Mouse (Mus musculus): Measurements from ENCODE around the gene Sgk1. TPM values are rescaled to one million over a fixed set of nuclear protein-coding genes. Genes with fewer than 3 reads are reported as not detected.
"Not testable (repeated sequence)": the region's sequence is repeated elsewhere in the genome, so short reads cannot be mapped to it uniquely, and the experiment has no call there.

Sgk1 gene
- polyA plus RNA-seq, 1 experiment from 2014 or later, result 30.9 TPM

GRCm38 (mm10) chr10:21998503-21999180 lies 116.7 kb downstream of the Sgk1 start:
- H3K4me2 ChIP-seq, result peak overlapping the region; percentile 4; the same call in 1 of the 2 replicates
- no peak for ATAC-seq (ENCODE audit: low read depth)
- H3K4me3 ChIP-seq, result no peak overlapping the region
- no peaks in the 10 kb centered on the region for H3K27me3 ChIP-seq
- H3K36me3 ChIP-seq, result peaks cover 34% of the 10 kb centered on the region
- 87% methylated on average over 28 of the region's 28 CpGs for WGBS
- peaks cover 9% of the 10 kb centered on the region for H3K4me1 ChIP-seq (replicated peaks)
- H3K9ac ChIP-seq, result no peak overlapping the region
- H3K9me3 ChIP-seq, result no peaks in the 10 kb centered on the region
- H3K27ac ChIP-seq (replicated peaks), result no peak overlapping the region

GRCm38 (mm10) chr10:22000491-22001306 lies 118.7 kb downstream of the Sgk1 start:
- Histone ChIP-seq H3K9ac (no peak overlapping the region), H3K36me3 (peaks cover 34% of the 10 kb centered on the region), H3K4me3 (no peak overlapping the region), H3K27me3 (no peaks in the 10 kb centered on the region), H3K27ac (replicated peaks) (no peak overlapping the region), H3K4me2 (no peak overlapping the region), H3K9me3 (no peaks in the 10 kb centered on the region), H3K4me1 (replicated peaks) (peaks cover under 1% of the 10 kb centered on the region)
- WGBS, result 62% methylated on average over 10 of the region's 10 CpGs
- ATAC-seq (ENCODE audit: low read depth), result no peak

DNA sequence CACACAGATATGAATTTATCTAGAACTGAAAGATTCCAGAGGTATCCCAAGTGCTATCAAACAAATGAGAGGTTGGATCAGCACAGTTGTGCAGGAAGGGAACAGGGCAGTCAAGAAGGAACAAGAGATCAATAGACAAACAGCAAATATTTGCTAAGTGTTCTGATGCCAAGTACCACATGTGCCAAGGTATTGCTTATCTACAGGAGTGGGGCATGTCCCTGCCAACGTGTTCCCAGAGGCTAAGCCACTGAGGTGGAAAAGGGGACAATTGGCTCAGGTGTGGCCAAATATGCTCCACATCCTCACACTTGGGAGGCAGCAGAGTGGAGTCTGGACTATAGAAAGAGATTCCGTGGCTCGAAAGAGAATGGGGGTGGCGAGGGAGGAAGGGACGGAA lies 119.6 kb downstream of the Sgk1 start:
- no peaks in the 10 kb centered on the region for H3K9me3 ChIP-seq
- H3K9ac ChIP-seq, result no peak overlapping the region
- ATAC-seq (ENCODE audit: low read depth), result no peak
- peaks cover 27% of the 10 kb centered on the region for H3K36me3 ChIP-seq
- H3K4me1 ChIP-seq (replicated peaks), result no peaks in the 10 kb centered on the region; the same call in 1 of the 2 replicates
- H3K4me3 ChIP-seq, result no peak overlapping the region
- no peak overlapping the region for H3K4me2 ChIP-seq
- no peaks in the 10 kb centered on the region for H3K27me3 ChIP-seq
- H3K27ac ChIP-seq (replicated peaks), result no peak overlapping the region
- WGBS, result 90% methylated on average over 3 of the region's 5 CpGs

DNA sequence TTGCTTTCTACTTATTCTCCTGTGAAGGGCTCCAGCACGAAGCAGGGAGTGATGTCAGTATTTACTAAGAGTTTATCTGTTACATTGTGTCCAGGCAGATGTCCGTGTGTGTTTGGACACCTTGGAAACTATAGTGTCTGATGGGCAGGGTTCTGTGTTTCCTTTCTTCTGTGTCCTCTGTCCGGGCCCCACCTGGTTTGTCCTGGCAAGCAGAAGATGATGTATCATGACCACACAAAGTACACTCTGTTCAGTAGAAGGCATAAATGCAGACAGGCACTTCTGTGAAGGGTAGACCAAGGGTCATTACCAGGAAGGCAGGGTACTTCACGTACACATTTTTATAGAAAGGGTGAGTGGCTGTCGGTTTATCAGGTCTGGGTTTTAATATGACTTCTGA lies 122.8 kb downstream of the Sgk1 start:
- Histone ChIP-seq H3K9me3 (no peaks in the 10 kb centered on the region), H3K27ac (replicated peaks) (no peak overlapping the region), H3K4me1 (replicated peaks) (no peaks in the 10 kb centered on the region), H3K4me3 (no peak overlapping the region), H3K9ac (no peak overlapping the region), H3K4me2 (no peak overlapping the region), H3K36me3 (no peaks in the 10 kb centered on the region), H3K27me3 (no peaks in the 10 kb centered on the region)
- WGBS, result 90% methylated on average over 5 of the region's 5 CpGs
- no peak for ATAC-seq (ENCODE audit: low read depth)

- no peaks in the 10 kb centered on the region for H3K9me3 ChIP-seq
- H3K4me2 ChIP-seq, result no peak overlapping the region
- no peak for ATAC-seq (ENCODE audit: low read depth)
- H3K9ac ChIP-seq, result no peak overlapping the region
- H3K36me3 ChIP-seq, result no peaks in the 10 kb centered on the region
- H3K27ac ChIP-seq (replicated peaks), result no peak overlapping the region
- no peak overlapping the region for H3K4me3 ChIP-seq
- WGBS, result 83% methylated on average over 10 of the region's 10 CpGs
- no peaks in the 10 kb centered on the region for H3K4me1 ChIP-seq (replicated peaks)
- H3K27me3 ChIP-seq, result no peaks in the 10 kb centered on the region
These were observed 125.3 kb downstream of the Sgk1 start for GRCm38 (mm10) chr10:22007160-22007801.

GRCm38 (mm10) chr10:22007802-22008172 lies 125.8 kb downstream of the Sgk1 start:
- Histone ChIP-seq H3K4me1 (replicated peaks) (no peaks in the 10 kb centered on the region), H3K4me2 (no peak overlapping the region), H3K27ac (replicated peaks) (no peak overlapping the region), H3K9me3 (no peaks in the 10 kb centered on the region), H3K27me3 (no peaks in the 10 kb centered on the region), H3K4me3 (no peak overlapping the region), H3K36me3 (no peaks in the 10 kb centered on the region), H3K9ac (no peak overlapping the region)
- ATAC-seq (ENCODE audit: low read depth), result no peak
- WGBS, result 44% methylated on average over 4 of the region's 4 CpGs

GRCm38 (mm10) chr10:22010088-22010818 lies 128.3 kb downstream of the Sgk1 start:
- Histone ChIP-seq H3K4me3 (no peak overlapping the region), H3K4me2 (no peak overlapping the region), H3K9ac (no peak overlapping the region), H3K36me3 (no peaks in the 10 kb centered on the region), H3K4me1 (replicated peaks) (no peaks in the 10 kb centered on the region), H3K27ac (replicated peaks) (no peak overlapping the region), H3K27me3 (no peaks in the 10 kb centered on the region), H3K9me3 (no peaks in the 10 kb centered on the region)
- ATAC-seq (ENCODE audit: low read depth), result peak; percentile 48; the same call in 1 of the 2 replicates
- 41% methylated on average over 19 of the region's 19 CpGs for WGBS

- H3K27me3 ChIP-seq, result no peaks in the 10 kb centered on the region
- no peak overlapping the region for H3K4me3 ChIP-seq
- no peak overlapping the region for H3K9ac ChIP-seq
- no peaks in the 10 kb centered on the region for H3K4me1 ChIP-seq (replicated peaks)
- H3K4me2 ChIP-seq, result no peak overlapping the region
- 71% methylated on average over 16 of the region's 16 CpGs for WGBS
- H3K9me3 ChIP-seq, result no peaks in the 10 kb centered on the region
- ATAC-seq (ENCODE audit: low read depth), result no peak
- H3K27ac ChIP-seq (replicated peaks), result no peak overlapping the region
- H3K36me3 ChIP-seq, result no peaks in the 10 kb centered on the region
These were observed 135.6 kb downstream of the Sgk1 start for GRCm38 (mm10) chr10:22017469-22018159.

GRCm38 (mm10) chr10:22018618-22019017 lies 136.6 kb downstream of the Sgk1 start:
- WGBS, result 95% methylated on average over 4 of the region's 4 CpGs
- Histone ChIP-seq H3K36me3 (no peaks in the 10 kb centered on the region), H3K4me3 (no peak overlapping the region), H3K9ac (no peak overlapping the region), H3K27me3 (no peaks in the 10 kb centered on the region), H3K4me1 (replicated peaks) (no peaks in the 10 kb centered on the region), H3K4me2 (no peak overlapping the region), H3K27ac (replicated peaks) (no peak overlapping the region), H3K9me3 (no peaks in the 10 kb centered on the region)
- ATAC-seq (ENCODE audit: low read depth), result no peak

DNA sequence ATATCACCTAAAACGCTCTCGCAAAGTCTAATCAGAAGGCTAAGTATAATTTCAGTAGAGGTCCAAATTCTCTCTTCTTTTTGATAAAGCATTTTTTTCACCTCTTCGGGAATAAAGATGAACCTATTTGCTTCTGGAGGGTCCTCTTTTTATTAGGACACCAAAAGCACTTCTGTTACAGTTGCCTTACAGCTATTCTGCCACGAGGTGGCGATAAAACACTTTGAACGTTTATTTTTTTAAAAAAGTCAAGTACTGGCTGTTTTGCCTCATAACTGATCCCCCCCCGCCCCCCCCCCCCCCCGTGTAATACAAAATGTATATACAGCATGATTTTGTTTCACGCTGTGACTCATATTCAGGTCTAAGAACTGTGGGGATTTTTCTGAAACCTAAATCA lies 152.3 kb downstream of the Sgk1 start:
- no peak overlapping the region for H3K27ac ChIP-seq (replicated peaks)
- no peak overlapping the region for H3K9ac ChIP-seq
- no peaks in the 10 kb centered on the region for H3K27me3 ChIP-seq
- H3K36me3 ChIP-seq, result no peaks in the 10 kb centered on the region
- no peaks in the 10 kb centered on the region for H3K4me1 ChIP-seq (replicated peaks)
- H3K9me3 ChIP-seq, result no peaks in the 10 kb centered on the region
- H3K4me3 ChIP-seq, result no peak overlapping the region
- ATAC-seq (ENCODE audit: low read depth), result no peak
- H3K4me2 ChIP-seq, result no peak overlapping the region
- WGBS, result 9% methylated on average over 9 of the region's 9 CpGs

DNA sequence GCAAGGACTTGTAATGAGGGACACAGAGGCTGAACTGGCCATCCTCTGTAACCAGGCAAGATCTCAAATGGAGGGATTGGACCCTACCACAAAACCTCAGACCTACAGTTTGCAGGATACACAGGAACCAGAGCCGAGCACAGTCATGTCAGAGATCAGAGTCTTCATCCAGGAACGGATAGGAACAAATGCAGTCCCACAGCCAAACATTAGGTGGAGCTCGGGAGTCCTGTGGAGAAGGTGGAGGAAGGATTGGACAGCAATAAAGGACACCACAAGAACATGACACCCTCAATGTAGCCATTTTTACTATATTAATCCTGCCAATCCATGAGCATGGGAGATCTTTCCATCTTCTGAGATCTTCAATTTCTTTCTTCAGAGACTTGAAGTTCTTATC lies 154.3 kb downstream of the Sgk1 start:
- H3K4me1 ChIP-seq (replicated peaks); H3K4me3 ChIP-seq; ATAC-seq (ENCODE audit: low read depth); H3K9ac ChIP-seq; H3K36me3 ChIP-seq; H3K27ac ChIP-seq (replicated peaks); H3K4me2 ChIP-seq; H3K27me3 ChIP-seq; H3K9me3 ChIP-seq: not testable (repeated sequence)
- WGBS, result 13% methylated on average over 3 of the region's 3 CpGs

All from neural tube, embryonic 13.5 days (tissue).